Mouse (Mus musculus) intestine, embryonic 14.5 days (tissue): ENCODE results near the gene Sox15. TPM values are rescaled to one million over a fixed set of nuclear protein-coding genes. Genes with fewer than 3 reads are reported as not detected.
"Not testable (repeated sequence)": the region's sequence is repeated elsewhere in the genome, so short reads cannot be mapped to it uniquely, and the experiment has no call there.

Experiments
- ATAC-seq: fragments of 200-750 bp; cut with Nextera tagmentation; replicated peaks from 2 replicates; pipeline ENCODE4 v1.8.0; 2017; ENCODE audit warnings: low read depth, moderate number of reproducible peaks, moderate TSS enrichment, moderate library complexity; ENCODE audit not compliant: low FRiP score, low TSS enrichment
- DNase-seq: peaks from one replicate; pipeline ENCODE4 v3.0.0-alpha.2; 2018; ENCODE audit warnings: low spot score
- H3K27ac ChIP-seq: fragments of 300-500 bp; sonication (generic); 2 replicates; pipeline ENCODE4 v1.5.1; 2014; ENCODE audit warnings: low read depth, mild to moderate bottlenecking, control low read depth
- H3K27me3 ChIP-seq: fragments of 300-500 bp; sonication (generic); replicated peaks from 2 replicates; pipeline ENCODE4 v1.6.1; 2014; ENCODE audit warnings: low read length, control low read depth; ENCODE audit not compliant: control insufficient read depth, insufficient read depth
- H3K36me3 ChIP-seq: fragments of 300-500 bp; sonication (generic); 2 replicates; pipeline ENCODE4 v1.6.1; 2014; ENCODE audit warnings: low read length, control low read depth; ENCODE audit not compliant: control insufficient read depth, insufficient read depth
- H3K4me1 ChIP-seq: fragments of 300-500 bp; sonication (generic); replicated peaks from 2 replicates; pipeline ENCODE4 v1.6.1; 2014; ENCODE audit warnings: low read length, control low read depth, mixed read lengths; ENCODE audit not compliant: control insufficient read depth, insufficient read depth
- H3K4me2 ChIP-seq: fragments of 300-500 bp; sonication (generic); 2 replicates; pipeline ENCODE4 v1.6.1; 2014; ENCODE audit warnings: low read length
- H3K4me3 ChIP-seq: fragments of 300-500 bp; sonication (generic); 2 replicates; pipeline ENCODE4 v1.5.1; 2014; ENCODE audit warnings: low read depth, low read length, control low read depth, mixed read lengths
- H3K9ac ChIP-seq: fragments of 300-500 bp; sonication (generic); 2 replicates; pipeline ENCODE4 v1.6.1; 2014; ENCODE audit warnings: mild to moderate bottlenecking, low read length
- H3K9me3 ChIP-seq: fragments of 300-500 bp; sonication (generic); 2 replicates; pipeline ENCODE4 v1.6.1; 2016; ENCODE audit warnings: low read length, control low read depth; ENCODE audit not compliant: control insufficient read depth
- WGBS: fragments of 180-500 bp; shearing (Covaris S2); extraction: QIAGEN DNeasy Blood & Tissue Kit; methylation state at CpG from one replicate; pipeline ENCODE4 v1.1.7; 2014; 5-methylcytosine and 5-hydroxymethylcytosine counted together
- polyA plus RNA-seq: library from polyadenylated mRNA; unstranded; fragments of >200 nt; fragmentation: Nextera tagmentation; extraction: Ambion mirVana; gene quantifications from 2 replicates; pipeline ENCODE4 v1.2.1, GENCODE M21; 2014

The Sox15 gene
- polyA plus RNA-seq, 1 experiment from 2014 or later = 0.35 TPM

- no peaks in the 10 kb centered on the region for H3K27me3 ChIP-seq
- no peak overlapping the region for H3K4me2 ChIP-seq
- no peaks in the 10 kb centered on the region for H3K36me3 ChIP-seq
- H3K27ac ChIP-seq = no peak overlapping the region
- 85% methylated on average over 3 of the region's 3 CpGs for WGBS
- ATAC-seq (no peak), DNase-seq (no peak)
- H3K4me1 ChIP-seq = no peaks in the 10 kb centered on the region
- H3K9ac ChIP-seq = no peak overlapping the region
- 0 out of 2 replicates have a peak, but pooled peaks cover 3% of the 10 kb centered on the region for H3K9me3 ChIP-seq
- H3K4me3 ChIP-seq = no peak overlapping the region
These were observed 42.3 kb downstream of the Sox15 start for GRCm38 (mm10) chr11:69697396-69697795.

GRCm38 (mm10) chr11:69698574-69698973, 43.5 kb downstream of the Sox15 start:
- no peaks in the 10 kb centered on the region for H3K36me3 ChIP-seq
- H3K27me3 ChIP-seq = no peaks in the 10 kb centered on the region
- H3K27ac ChIP-seq = no peak overlapping the region
- 0 out of 2 replicates have a peak, but pooled peaks cover 3% of the 10 kb centered on the region for H3K9me3 ChIP-seq
- H3K4me3 ChIP-seq = no peak overlapping the region
- no peak for ATAC-seq
- DNase-seq = no peak
- 72% methylated on average over 5 of the region's 5 CpGs for WGBS
- no peaks in the 10 kb centered on the region for H3K4me1 ChIP-seq
- no peak overlapping the region for H3K9ac ChIP-seq
- H3K4me2 ChIP-seq = no peak overlapping the region

GRCm38 (mm10) chr11:69699595-69699994, 44.5 kb downstream of the Sox15 start:
- Histone ChIP-seq H3K36me3 (no peaks in the 10 kb centered on the region), H3K27ac (no peak overlapping the region), H3K4me3 (no peak overlapping the region), H3K4me1 (no peaks in the 10 kb centered on the region), H3K4me2 (no peak overlapping the region), H3K27me3 (no peaks in the 10 kb centered on the region), H3K9ac (no peak overlapping the region), H3K9me3 (0 out of 2 replicates have a peak, but pooled peaks cover 3% of the 10 kb centered on the region)
- ATAC-seq = no peak
- no peak for DNase-seq
- 11% methylated on average over 1 of the region's 1 CpGs for WGBS

GRCm38 (mm10) chr11:69702886-69703285, 47.8 kb downstream of the Sox15 start:
- WGBS = 94% methylated on average over 10 of the region's 10 CpGs
- H3K27ac ChIP-seq, H3K9ac ChIP-seq, ATAC-seq, H3K4me1 ChIP-seq, H3K27me3 ChIP-seq, H3K4me2 ChIP-seq, H3K9me3 ChIP-seq, H3K36me3 ChIP-seq, DNase-seq, H3K4me3 ChIP-seq: not testable (repeated sequence)

GRCm38 (mm10) chr11:69703381-69703780, 48.3 kb downstream of the Sox15 start:
- H3K4me2 ChIP-seq, H3K27ac ChIP-seq, H3K9me3 ChIP-seq, H3K36me3 ChIP-seq, H3K4me3 ChIP-seq, ATAC-seq, H3K27me3 ChIP-seq, H3K4me1 ChIP-seq, H3K9ac ChIP-seq, DNase-seq: not testable (repeated sequence)
- WGBS = 65% methylated on average over 2 of the region's 3 CpGs

- no peak overlapping the region for H3K4me2 ChIP-seq
- no peaks in the 10 kb centered on the region for H3K4me1 ChIP-seq
- H3K9me3 ChIP-seq = no peaks in the 10 kb centered on the region
- no peaks in the 10 kb centered on the region for H3K27me3 ChIP-seq
- H3K27ac ChIP-seq = no peak overlapping the region
- WGBS = 61% methylated on average over 8 of the region's 8 CpGs
- H3K36me3 ChIP-seq = no peaks in the 10 kb centered on the region
- no peak overlapping the region for H3K9ac ChIP-seq
- no peak for ATAC-seq
- DNase-seq = no peak
- no peak overlapping the region for H3K4me3 ChIP-seq
These were observed 48.9 kb downstream of the Sox15 start for GRCm38 (mm10) chr11:69703814-69704612.

- WGBS = 34% methylated on average over 2 of the region's 2 CpGs
- ATAC-seq (no peak), DNase-seq (no peak)
- Histone ChIP-seq H3K27me3 (no peaks in the 10 kb centered on the region), H3K27ac (no peak overlapping the region), H3K9me3 (no peaks in the 10 kb centered on the region), H3K36me3 (no peaks in the 10 kb centered on the region), H3K4me2 (no peak overlapping the region), H3K4me1 (no peaks in the 10 kb centered on the region), H3K9ac (no peak overlapping the region), H3K4me3 (no peak overlapping the region)
These were observed 49.5 kb downstream of the Sox15 start for GRCm38 (mm10) chr11:69704613-69705010.
